Mouse (Mus musculus) right cerebral cortex, postnatal 36 days (tissue): ENCODE measurements at regions not wholly inside any gene's neighbourhood (a gene's known extent, or its start where the extent isn't known, plus 50 kb on each side); places are given as distances from the start of the nearest gene placed in this dataset.
A peak's percentile ranks its signal among the peaks of the same experiment; 100 is the strongest.
"Not testable (repeated sequence)": the region's sequence is repeated elsewhere in the genome, so short reads cannot be mapped to it uniquely, and the experiment has no call there.

Source experiments
- DNase-seq, 2 experiments: peaks; one replicate each; pipeline ENCODE4 v3.0.0; 2022; ENCODE audit warnings: low spot score in 2 of 2, mixed read lengths in 1 of 2

DNA sequence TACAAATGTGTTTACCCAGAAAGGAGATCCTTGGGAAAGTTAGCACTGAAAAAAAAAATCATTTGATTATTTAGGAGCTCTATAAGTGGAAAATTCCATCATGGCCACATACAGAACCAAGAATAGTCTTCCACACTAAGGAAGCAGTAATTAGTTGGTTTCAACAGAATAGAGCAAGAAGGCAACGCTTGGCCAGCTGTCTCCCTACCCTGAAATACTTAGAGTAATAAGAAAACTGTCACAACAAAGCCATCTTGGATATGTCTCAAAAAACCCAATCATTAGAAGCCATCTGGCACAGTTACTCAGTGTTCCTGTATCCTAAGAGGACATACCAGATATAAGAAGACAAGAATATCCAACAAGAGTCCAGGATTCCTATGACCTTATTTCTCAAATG is 888.5 kb downstream of the Dpp10 start:
- no peak for DNase-seq

DNA sequence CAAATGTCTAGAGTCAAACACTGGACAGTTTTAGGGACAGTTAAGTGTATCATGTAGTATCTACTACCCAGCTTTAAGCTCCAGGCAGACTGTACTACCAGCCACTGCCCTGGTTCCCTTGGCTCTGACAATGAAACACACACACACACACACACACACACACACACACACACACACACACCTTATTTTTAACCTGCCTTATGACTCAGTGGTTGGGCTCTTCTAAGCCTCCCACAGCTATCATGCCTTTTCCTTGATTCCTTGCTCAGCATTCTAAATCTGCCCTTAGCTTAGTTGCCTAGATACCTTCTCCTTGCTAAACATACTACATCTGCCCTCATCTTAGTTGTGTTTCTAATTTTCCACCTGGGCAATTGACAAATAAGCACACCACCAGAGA is 890.8 kb downstream of the Dpp10 start:
- DNase-seq = peak in 1 of 2 experiments; percentile 4

DNA sequence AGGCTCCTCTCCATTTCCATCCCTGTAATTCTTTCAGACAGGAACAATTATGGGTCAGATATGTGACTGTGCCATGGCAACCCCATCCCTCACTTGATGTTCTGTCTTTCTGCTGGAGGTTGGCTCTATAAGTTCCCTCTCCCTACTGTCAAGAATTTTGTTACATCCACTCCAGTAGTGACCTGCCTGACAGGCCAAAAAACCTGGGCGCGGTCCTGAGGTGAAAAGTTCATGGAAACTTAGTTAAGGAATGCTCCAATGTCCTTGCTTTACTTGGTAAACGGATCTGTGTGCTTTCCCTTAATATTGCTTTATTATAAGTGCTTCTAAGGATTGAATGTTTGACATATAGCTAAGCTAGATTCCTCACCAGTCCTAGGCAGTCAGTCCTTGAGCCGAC is 911.5 kb downstream of the Dpp10 start:
- not testable (repeated sequence) for DNase-seq
